Mouse (Mus musculus): ENCODE measurements around the gene Dnajb14. TPM values are rescaled to one million over a fixed set of nuclear protein-coding genes. Genes with fewer than 3 reads are reported as not detected.

The Dnajb14 gene
- total and polyA plus RNA-seq, 2 experiments, result 2.2 to 5.9 TPM

GRCm38 (mm10) chr3:137864124-137864987 is 3.1 kb upstream of the Dnajb14 start, which contains the start of gene H2afz:
Gene H2afz, plus strand, starts transcription at chr3:137864487.
- H3K9ac ChIP-seq (ENCODE audit: low read depth, low read length), result peak within 1 kb of the TSS; percentile 89
- H3K79me2 ChIP-seq (ENCODE audit: control insufficient read depth, insufficient read depth, low read length), result no peaks in the 10 kb centered on the region; the same call in 1 of the 2 replicates
- peaks cover 2% of the 10 kb centered on the region for H3K4me1 ChIP-seq (ENCODE audit: control insufficient read depth, insufficient read depth, low read length)
- DNase-seq (ENCODE audit: extremely low read depth, low read depth, low spot score), result peak; percentile 86
- H3K27me3 ChIP-seq (ENCODE audit: control insufficient read depth, insufficient read depth, low read length), result no peaks in the 10 kb centered on the region
- peak; percentile 83 for TF ChIP-seq POLR2A (IDR thresholded peaks at IDR 0.05; ENCODE audit: extremely low read depth, insufficient read depth, low read length)
- no peak for TF ChIP-seq CTCF (IDR thresholded peaks at IDR 0.05; ENCODE audit: low read depth, low read length)
- 0 out of 2 replicates have a peak, but pooled peaks cover 3% of the 10 kb centered on the region for H3K36me3 ChIP-seq (ENCODE audit: control insufficient read depth, insufficient read depth, low read length)
- peak within 1 kb of the TSS; percentile 84 for H3K4me3 ChIP-seq (ENCODE audit: insufficient read depth, low read depth, low read length)
- WGBS, result 3% methylated on average over 101 of the region's 115 CpGs
- peak within 1 kb of the TSS; percentile 74 for H3K27ac ChIP-seq (replicated peaks; ENCODE audit: insufficient read depth, low read depth, low read length)

GRCm38 (mm10) chr3:137864988-137865982 is 2.2 kb upstream of the Dnajb14 start:
- Histone ChIP-seq H3K27me3 (ENCODE audit: control insufficient read depth, insufficient read depth, low read length) (no peaks in the 10 kb centered on the region), H3K36me3 (ENCODE audit: control insufficient read depth, insufficient read depth, low read length) (0 out of 2 replicates have a peak, but pooled peaks cover 3% of the 10 kb centered on the region), H3K9ac (ENCODE audit: low read depth, low read length) (peak overlapping the region; percentile 76), H3K79me2 (ENCODE audit: control insufficient read depth, insufficient read depth, low read length) (no peaks in the 10 kb centered on the region; the same call in 1 of the 2 replicates), H3K4me1 (ENCODE audit: control insufficient read depth, insufficient read depth, low read length) (peaks cover 2% of the 10 kb centered on the region), H3K27ac (replicated peaks; ENCODE audit: insufficient read depth, low read depth, low read length) (peak overlapping the region; percentile 56), H3K4me3 (ENCODE audit: insufficient read depth, low read depth, low read length) (peak overlapping the region; percentile 84)
- DNase-seq (ENCODE audit: extremely low read depth, low read depth, low spot score), result peak; percentile 79
- TF ChIP-seq CTCF (IDR thresholded peaks at IDR 0.05; ENCODE audit: low read depth, low read length), result peak; percentile 89
- no peak for TF ChIP-seq POLR2A (IDR thresholded peaks at IDR 0.05; ENCODE audit: extremely low read depth, insufficient read depth, low read length)
- under 1% methylated on average over 69 of the region's 74 CpGs for WGBS

GRCm38 (mm10) chr3:137867133-137867436 is 390 bp upstream of the Dnajb14 start:
- no peaks in the 10 kb centered on the region for H3K27me3 ChIP-seq (ENCODE audit: control insufficient read depth, insufficient read depth, low read length)
- peak; percentile 38 for DNase-seq (ENCODE audit: extremely low read depth, low read depth, low spot score)
- WGBS, result 5% methylated on average over 2 of the region's 2 CpGs
- peak overlapping the region; percentile 99 for H3K4me3 ChIP-seq (ENCODE audit: insufficient read depth, low read depth, low read length)
- no peak for TF ChIP-seq CTCF (IDR thresholded peaks at IDR 0.05; ENCODE audit: low read depth, low read length)
- no peak for TF ChIP-seq POLR2A (IDR thresholded peaks at IDR 0.05; ENCODE audit: extremely low read depth, insufficient read depth, low read length)
- H3K27ac ChIP-seq (replicated peaks; ENCODE audit: insufficient read depth, low read depth, low read length), result peak overlapping the region; percentile 97
- no peaks in the 10 kb centered on the region; the same call in 1 of the 2 replicates for H3K79me2 ChIP-seq (ENCODE audit: control insufficient read depth, insufficient read depth, low read length)
- peak overlapping the region; percentile 97 for H3K9ac ChIP-seq (ENCODE audit: low read depth, low read length)
- 0 out of 2 replicates have a peak, but pooled peaks cover 3% of the 10 kb centered on the region for H3K36me3 ChIP-seq (ENCODE audit: control insufficient read depth, insufficient read depth, low read length)
- peaks cover 2% of the 10 kb centered on the region for H3K4me1 ChIP-seq (ENCODE audit: control insufficient read depth, insufficient read depth, low read length)

- no peaks in the 10 kb centered on the region for H3K27me3 ChIP-seq (ENCODE audit: control insufficient read depth, insufficient read depth, low read length)
- peaks cover 3% of the 10 kb centered on the region; the same call in 1 of the 2 replicates for H3K79me2 ChIP-seq (ENCODE audit: control insufficient read depth, insufficient read depth, low read length)
- H3K9ac ChIP-seq (ENCODE audit: low read depth, low read length), result peak overlapping the region; percentile 98
- 0 out of 2 replicates have a peak, but pooled peaks cover 3% of the 10 kb centered on the region for H3K36me3 ChIP-seq (ENCODE audit: control insufficient read depth, insufficient read depth, low read length)
- H3K4me3 ChIP-seq (ENCODE audit: insufficient read depth, low read depth, low read length), result peak overlapping the region; percentile 99
- TF ChIP-seq CTCF (IDR thresholded peaks at IDR 0.05; ENCODE audit: low read depth, low read length) (no peak), POLR2A (IDR thresholded peaks at IDR 0.05; ENCODE audit: extremely low read depth, insufficient read depth, low read length) (no peak)
- peak; percentile 31 for DNase-seq (ENCODE audit: extremely low read depth, low read depth, low spot score)
- H3K4me1 ChIP-seq (ENCODE audit: control insufficient read depth, insufficient read depth, low read length), result peaks cover 2% of the 10 kb centered on the region
- WGBS, result 2% methylated on average over 26 of the region's 26 CpGs
- H3K27ac ChIP-seq (replicated peaks; ENCODE audit: insufficient read depth, low read depth, low read length), result peak overlapping the region; percentile 79; the same call in 1 of the 2 replicates
Measured at GRCm38 (mm10) chr3:137868094-137868913, 829 bp downstream of the Dnajb14 start.

GRCm38 (mm10) chr3:137869395-137869794 is 1.9 kb downstream of the Dnajb14 start:
- TF ChIP-seq POLR2A (IDR thresholded peaks at IDR 0.05; ENCODE audit: extremely low read depth, insufficient read depth, low read length), result no peak
- TF ChIP-seq CTCF (IDR thresholded peaks at IDR 0.05; ENCODE audit: low read depth, low read length), result no peak
- H3K27ac ChIP-seq (replicated peaks; ENCODE audit: insufficient read depth, low read depth, low read length), result no peak overlapping the region

More at GRCm38 (mm10) chr3:137869395-137869794, 1.9 kb downstream of the Dnajb14 start:
- no peak overlapping the region for H3K9ac ChIP-seq (ENCODE audit: low read depth, low read length)
- WGBS, result 94% methylated on average over 9 of the region's 9 CpGs
- no peak overlapping the region for H3K4me3 ChIP-seq (ENCODE audit: insufficient read depth, low read depth, low read length)
- peaks cover 3% of the 10 kb centered on the region; the same call in 1 of the 2 replicates for H3K79me2 ChIP-seq (ENCODE audit: control insufficient read depth, insufficient read depth, low read length)
- H3K36me3 ChIP-seq (ENCODE audit: control insufficient read depth, insufficient read depth, low read length), result 0 out of 2 replicates have a peak, but pooled peaks cover 3% of the 10 kb centered on the region
- H3K4me1 ChIP-seq (ENCODE audit: control insufficient read depth, insufficient read depth, low read length), result peaks cover 2% of the 10 kb centered on the region
- no peaks in the 10 kb centered on the region for H3K27me3 ChIP-seq (ENCODE audit: control insufficient read depth, insufficient read depth, low read length)
- DNase-seq (ENCODE audit: extremely low read depth, low read depth, low spot score), result peak; percentile 39

All from liver, adult 2 months (tissue).